Mouse (Mus musculus): Measurements from ENCODE around the gene Hist1h2ai.
"Not testable (repeated sequence)": the region's sequence is repeated elsewhere in the genome, so short reads cannot be mapped to it uniquely, and the experiment has no call there.

The Hist1h2ai gene

DNA sequence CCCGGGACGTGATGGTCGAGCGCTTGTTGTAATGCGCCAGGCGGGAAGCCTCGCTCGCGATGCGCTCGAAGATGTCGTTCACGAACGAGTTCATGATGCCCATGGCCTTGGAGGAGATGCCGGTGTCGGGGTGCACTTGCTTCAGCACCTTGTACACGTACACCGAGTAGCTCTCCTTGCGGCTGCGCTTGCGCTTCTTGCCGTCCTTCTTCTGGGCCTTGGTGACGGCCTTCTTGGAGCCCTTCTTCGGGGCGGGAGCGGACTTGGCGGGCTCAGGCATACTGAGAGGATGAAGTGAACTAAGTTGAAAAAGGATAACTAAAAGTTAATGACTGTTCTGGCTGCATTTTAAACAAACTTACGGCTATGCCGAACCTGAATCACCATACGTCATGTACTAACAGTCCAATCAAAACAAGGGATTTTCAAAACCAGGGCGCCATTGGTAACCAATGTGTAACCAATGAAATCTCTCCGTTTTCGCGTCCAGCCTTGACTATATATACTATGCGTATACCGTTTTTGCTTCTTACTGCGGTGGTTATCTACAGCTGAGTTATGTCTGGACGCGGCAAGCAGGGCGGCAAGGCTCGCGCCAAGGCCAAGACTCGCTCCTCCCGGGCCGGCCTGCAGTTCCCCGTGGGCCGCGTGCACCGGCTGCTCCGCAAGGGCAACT, at the start of gene Hist1h2ai, which contains the start of gene Hist1h2bl:
Gene Hist1h2ai, plus strand, starts transcription at position 559 of the 676 bp plus-strand sequence.
Gene Hist1h2bl, minus strand, starts transcription at position 280 of the 676 bp plus-strand sequence.
- peak; percentile 94 for DNase-seq (ENCODE audit: low read depth, low spot score)

- no peak for DNase-seq (ENCODE audit: low read depth, low spot score)
Observed at GRCm38 (mm10) chr13:21677305-21677704, 38.9 kb upstream of the Hist1h2ai start, which contains the start of gene Olfr1360. Gene Olfr1360, minus strand, starts transcription at chr13:21677405.

DNA sequence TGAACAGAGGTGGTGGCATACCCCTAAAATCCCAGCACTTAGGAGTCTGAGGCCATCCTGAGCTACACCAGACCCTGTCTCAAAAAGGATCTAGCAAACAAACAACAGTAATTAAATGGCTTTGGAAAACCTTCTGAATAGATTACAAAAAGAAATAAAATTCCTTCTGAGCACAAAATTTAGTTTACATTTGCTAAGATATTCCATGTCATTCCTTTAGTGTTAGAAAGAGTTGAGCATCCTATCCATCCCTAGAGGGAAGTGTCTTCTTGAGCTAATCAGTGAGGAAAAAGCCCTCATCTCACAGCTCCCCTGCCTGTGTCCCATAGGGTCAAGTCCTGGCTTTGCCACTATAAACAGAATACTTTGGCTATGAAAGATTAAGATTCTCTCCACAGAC, 18.4 kb upstream of the Hist1h2ai start, which contains the start of gene Olfr1359:
Gene Olfr1359, plus strand, starts transcription at position 301 of the 400 bp plus-strand sequence.
- DNase-seq (ENCODE audit: low read depth, low spot score): no peak

GRCm38 (mm10) chr13:21706669-21707068, 9.6 kb upstream of the Hist1h2ai start:
- no peak for DNase-seq (ENCODE audit: low read depth, low spot score)

- peak; percentile 90 for DNase-seq (ENCODE audit: low read depth, low spot score)
Observed at GRCm38 (mm10) chr13:21710031-21710711, 6.1 kb upstream of the Hist1h2ai start.

GRCm38 (mm10) chr13:21710821-21711525, 5.2 kb upstream of the Hist1h2ai start:
- peak; percentile 74 for DNase-seq (ENCODE audit: low read depth, low spot score)

- DNase-seq (ENCODE audit: low read depth, low spot score): no peak
Observed at GRCm38 (mm10) chr13:21711698-21712097, 4.5 kb upstream of the Hist1h2ai start.

DNA sequence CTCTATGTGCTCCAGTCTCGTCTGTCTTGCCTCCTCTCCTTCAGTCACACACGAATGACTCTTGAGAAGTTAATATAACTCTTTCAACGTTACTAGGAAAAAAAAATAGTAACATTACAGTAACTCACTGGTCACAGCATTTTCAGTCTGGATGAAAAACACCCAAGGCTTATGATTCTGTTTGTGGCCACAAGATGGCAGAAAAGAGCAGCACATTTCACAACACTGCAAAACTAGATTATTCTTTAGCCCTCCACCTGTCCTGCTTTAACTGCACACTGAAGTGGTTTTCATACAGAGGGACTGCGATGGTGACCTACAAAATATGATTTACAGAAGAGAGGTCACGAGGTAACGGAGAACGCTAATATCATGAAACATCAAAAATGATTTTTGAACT, 1.5 kb upstream of the Hist1h2ai start:
- peak; percentile 80 for DNase-seq (ENCODE audit: low read depth, low spot score)

GRCm38 (mm10) chr13:21715131-21715863, 925 bp upstream of the Hist1h2ai start:
- peak; percentile 40 for DNase-seq (ENCODE audit: low read depth, low spot score)

DNA sequence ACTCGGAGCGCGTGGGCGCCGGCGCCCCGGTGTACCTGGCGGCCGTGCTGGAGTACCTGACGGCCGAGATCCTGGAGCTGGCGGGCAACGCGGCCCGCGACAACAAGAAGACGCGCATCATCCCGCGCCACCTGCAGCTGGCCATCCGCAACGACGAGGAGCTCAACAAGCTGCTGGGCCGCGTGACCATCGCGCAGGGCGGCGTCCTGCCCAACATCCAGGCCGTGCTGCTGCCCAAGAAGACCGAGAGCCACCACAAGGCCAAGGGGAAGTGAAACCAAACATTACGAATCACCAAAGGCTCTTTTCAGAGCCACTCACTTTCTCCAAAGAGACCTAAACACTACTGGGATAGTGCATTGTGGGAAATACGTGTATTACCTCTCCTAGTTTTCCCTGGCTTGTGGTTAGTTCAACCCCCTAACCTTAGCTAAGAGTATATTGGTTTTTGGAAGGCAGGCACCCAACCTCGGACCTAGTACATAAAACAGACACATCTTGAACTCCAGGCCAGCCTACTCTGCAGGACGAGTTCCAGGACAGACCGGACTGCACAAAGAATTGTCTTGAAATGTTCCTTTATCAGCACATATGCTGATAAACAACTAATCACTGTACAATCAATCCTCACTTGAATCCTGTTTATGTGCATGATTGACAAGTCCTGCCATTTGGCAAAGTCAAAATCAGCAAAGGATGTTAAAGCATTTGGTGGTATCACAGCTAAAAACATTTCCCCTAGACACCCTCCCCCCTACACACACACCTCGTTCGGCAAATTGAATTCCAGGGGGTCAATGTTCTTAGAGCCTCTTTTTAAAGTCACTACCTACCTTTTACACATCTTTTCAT, 544 bp downstream of the Hist1h2ai start:
- peak; percentile 65 for DNase-seq (ENCODE audit: low read depth, low spot score)

DNA sequence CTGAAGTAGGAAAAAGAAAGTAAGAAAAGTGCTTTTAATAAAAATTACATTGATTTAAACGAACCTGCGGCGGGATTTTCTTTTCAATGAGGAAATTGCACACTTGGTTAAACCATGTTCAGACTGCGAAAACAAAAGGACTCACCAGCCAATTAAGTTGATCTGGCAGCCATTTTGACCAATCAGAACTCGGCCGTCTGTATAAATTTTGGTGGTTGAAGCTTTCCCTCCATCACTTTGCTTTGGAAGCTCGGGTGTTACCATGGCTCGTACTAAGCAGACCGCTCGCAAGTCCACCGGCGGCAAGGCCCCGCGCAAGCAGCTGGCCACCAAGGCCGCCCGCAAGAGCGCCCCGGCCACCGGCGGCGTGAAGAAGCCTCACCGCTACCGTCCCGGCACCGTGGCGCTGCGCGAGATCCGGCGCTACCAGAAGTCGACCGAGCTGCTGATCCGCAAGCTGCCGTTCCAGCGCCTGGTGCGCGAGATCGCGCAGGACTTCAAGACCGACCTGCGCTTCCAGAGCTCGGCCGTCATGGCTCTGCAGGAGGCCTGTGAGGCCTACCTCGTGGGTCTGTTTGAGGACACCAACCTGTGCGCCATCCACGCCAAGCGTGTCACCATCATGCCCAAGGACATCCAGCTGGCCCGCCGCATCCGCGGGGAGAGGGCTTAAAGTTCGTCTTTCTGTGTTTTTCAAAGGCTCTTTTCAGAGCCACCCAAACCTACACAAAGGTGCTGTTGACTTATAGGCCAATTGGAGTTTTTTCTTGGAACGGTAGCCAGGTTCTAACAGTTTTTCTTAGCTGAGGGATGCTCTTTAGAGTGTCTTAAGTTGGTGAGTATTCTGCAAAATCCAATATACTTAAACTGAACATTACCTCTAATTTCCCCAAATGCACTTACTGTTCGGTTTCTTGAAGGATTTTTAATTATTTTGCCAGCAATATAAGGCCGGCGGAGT, 1.5 kb downstream of the Hist1h2ai start, which contains the start of gene Hist1h3h:
Gene Hist1h3h, plus strand, starts transcription at position 263 of the 961 bp plus-strand sequence.
- peak; percentile 93 for DNase-seq (ENCODE audit: low read depth, low spot score)

GRCm38 (mm10) chr13:21718381-21719080, 2.3 kb downstream of the Hist1h2ai start:
- no peak for DNase-seq (ENCODE audit: low read depth, low spot score)

DNA sequence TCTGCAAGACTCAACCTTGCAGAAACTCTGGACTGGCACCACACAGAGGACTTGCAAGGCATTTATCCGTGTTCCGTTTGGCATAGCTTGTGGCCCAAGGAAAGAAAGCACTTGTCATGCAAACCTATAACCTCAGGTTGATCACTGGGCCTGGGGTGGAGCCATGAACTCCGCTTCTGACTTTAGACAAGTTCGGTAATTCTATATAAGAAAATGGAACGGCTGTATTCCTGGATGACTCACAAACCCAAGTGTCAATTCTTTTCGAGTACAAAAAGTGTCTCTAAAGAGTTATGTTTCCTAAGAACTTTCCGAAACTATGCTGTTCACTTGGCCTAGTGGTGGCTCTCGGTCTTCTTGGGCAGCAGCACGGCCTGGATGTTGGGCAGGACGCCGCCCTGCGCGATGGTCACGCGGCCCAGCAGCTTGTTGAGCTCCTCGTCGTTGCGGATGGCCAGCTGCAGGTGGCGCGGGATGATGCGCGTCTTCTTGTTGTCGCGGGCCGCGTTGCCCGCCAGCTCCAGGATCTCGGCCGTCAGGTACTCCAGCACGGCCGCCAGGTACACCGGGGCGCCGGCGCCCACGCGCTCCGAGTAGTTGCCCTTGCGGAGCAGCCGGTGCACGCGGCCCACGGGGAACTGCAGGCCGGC, 5.0 kb downstream of the Hist1h2ai start:
- DNase-seq (ENCODE audit: low read depth, low spot score): not testable (repeated sequence)

GRCm38 (mm10) chr13:21721757-21722372, 5.6 kb downstream of the Hist1h2ai start, which contains the start of gene Hist1h2bm:
Gene Hist1h2bm, plus strand, starts transcription at chr13:21722044.
- peak; percentile 94 for DNase-seq (ENCODE audit: low read depth, low spot score)

DNA sequence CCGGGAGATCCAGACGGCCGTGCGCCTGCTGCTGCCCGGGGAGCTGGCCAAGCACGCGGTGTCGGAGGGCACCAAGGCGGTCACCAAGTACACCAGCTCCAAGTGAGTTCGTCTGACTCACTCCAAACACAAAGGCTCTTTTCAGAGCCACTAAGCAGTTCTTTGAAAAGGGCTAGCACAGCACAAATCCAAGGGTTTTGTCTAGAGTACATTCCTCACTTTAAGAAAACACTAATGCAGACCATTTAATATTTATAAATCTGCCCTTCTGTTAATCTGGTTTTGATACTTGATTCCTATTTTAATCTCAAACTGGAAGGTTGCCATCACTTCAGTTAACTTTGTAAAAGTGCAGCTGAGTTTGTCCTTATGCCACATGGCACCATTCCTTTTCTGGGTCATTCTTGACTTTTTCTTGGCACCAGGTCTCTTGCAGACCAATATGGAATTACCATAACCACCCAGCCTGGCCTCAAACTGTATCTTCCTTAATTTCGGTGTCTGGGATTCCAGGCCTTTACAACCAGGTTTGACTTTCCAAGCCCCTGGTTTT, 6.2 kb downstream of the Hist1h2ai start:
- DNase-seq (ENCODE audit: low read depth, low spot score): peak; percentile 48

- DNase-seq (ENCODE audit: low read depth, low spot score): no peak
Observed at GRCm38 (mm10) chr13:21722993-21723836, 7.0 kb downstream of the Hist1h2ai start.

Data from mesoderm, embryonic 11.5 days (tissue).